Mouse (Mus musculus): ENCODE data around the gene Sox6.

DNA sequence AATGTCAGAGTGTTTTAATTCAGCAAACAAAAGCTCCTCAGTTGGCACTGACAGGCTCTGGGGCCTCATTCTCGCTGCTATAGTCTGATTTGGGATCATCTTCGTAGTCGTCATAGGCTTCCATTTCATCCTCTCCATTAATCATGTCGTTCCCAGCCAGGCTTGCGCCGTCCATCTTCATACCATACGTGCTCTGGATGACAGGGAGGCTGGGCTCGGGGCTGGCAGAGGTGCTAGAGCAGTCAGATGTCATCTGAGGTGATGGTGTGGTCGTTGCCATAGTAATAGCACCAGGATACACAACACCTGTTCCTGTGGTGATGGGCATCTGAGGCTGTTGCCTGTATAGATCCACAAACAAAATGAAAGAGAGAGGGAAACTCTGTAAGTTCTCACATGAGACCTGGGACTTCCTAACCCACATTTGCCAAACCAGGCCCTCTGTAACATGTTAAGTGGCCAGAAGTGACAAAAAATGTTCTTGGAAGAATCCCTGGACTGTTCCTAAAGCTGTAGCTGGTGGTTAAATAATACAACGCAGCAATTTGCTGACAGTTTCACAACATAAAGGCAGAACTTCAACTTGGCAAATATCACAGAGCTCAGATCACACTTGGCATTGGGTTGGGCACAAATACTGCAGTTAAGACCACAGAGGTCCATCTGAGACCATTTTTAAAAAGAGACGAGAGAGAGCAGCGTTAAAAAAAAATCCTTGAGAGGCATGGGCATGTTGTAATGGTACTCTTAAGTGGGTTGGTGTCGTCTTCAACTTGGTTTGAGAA, 561.5 kb downstream of the Sox6 start:
- TF ChIP-seq POLR2A (IDR thresholded peaks at IDR 0.05; ENCODE audit: low read depth, low read length) (no peak), CTCF (IDR thresholded peaks at IDR 0.05; ENCODE audit: extremely low read depth, insufficient read depth, insufficient read length, insufficient replicate concordance) (no peak)
